Mouse (Mus musculus) CH12.LX (cell line): Measurements from ENCODE around the gene Rhcg.

Source experiments
- CHD2 ChIP-seq: IDR thresholded peaks from 2 replicates; pipeline ENCODE4 v1.6.1; 2011; ENCODE audit warnings: low read length, improper control_type of control experiment
- CTCF ChIP-seq, 2 experiments: IDR thresholded peaks in 1 of 2; conservative IDR thresholded peaks in 1 of 2; 2 replicates each; pipeline ENCODE4 v1.5.1; 2011 to 2012; ENCODE audit warnings: low read depth in 2 of 2, low read length in 2 of 2, improper control_type of control experiment in 1 of 2, inconsistent platforms in 1 of 2, mild to moderate bottlenecking in 1 of 2, moderate library complexity in 1 of 2
- ELF1 ChIP-seq: IDR thresholded peaks from 2 replicates; pipeline ENCODE4 v1.6.1; 2014; ENCODE audit warnings: low read depth, mild to moderate bottlenecking, inconsistent platforms, low read length, improper control_type of control experiment
- EP300 ChIP-seq: IDR thresholded peaks from 2 replicates; pipeline ENCODE4 v1.6.1; 2011; ENCODE audit warnings: low read length, improper control_type of control experiment
- HCFC1 ChIP-seq: IDR thresholded peaks from 2 replicates; pipeline ENCODE4 v1.6.1; 2012; ENCODE audit warnings: low read depth, mild to moderate bottlenecking, inconsistent platforms, low read length, improper control_type of control experiment
- MAZ ChIP-seq: IDR thresholded peaks from 2 replicates; pipeline ENCODE4 v1.6.1; 2012; ENCODE audit warnings: low read depth, mild to moderate bottlenecking, inconsistent platforms, low read length, improper control_type of control experiment, moderate library complexity
- NRF1 ChIP-seq: IDR thresholded peaks from 2 replicates; pipeline ENCODE4 v1.6.1; 2014; ENCODE audit warnings: low read depth, mild to moderate bottlenecking, inconsistent platforms, low read length, improper control_type of control experiment, moderate library complexity
- POLR2A ChIP-seq: IDR thresholded peaks from 2 replicates; pipeline ENCODE4 v1.6.1; 2011; ENCODE audit warnings: low read depth, mild to moderate bottlenecking, improper control_type of control experiment, low read length
- SIN3A ChIP-seq: IDR thresholded peaks from 2 replicates; pipeline ENCODE4 v1.6.1; 2012; ENCODE audit warnings: low read length, improper control_type of control experiment, inconsistent platforms
- TBP ChIP-seq: conservative IDR thresholded peaks from 2 replicates; pipeline ENCODE4 v1.6.1; 2011; ENCODE audit warnings: low read depth, low read length, improper control_type of control experiment
- UBTF ChIP-seq: IDR thresholded peaks from 2 replicates; pipeline ENCODE4 v1.6.1; 2012; ENCODE audit warnings: low read depth, mild to moderate bottlenecking, inconsistent platforms, low read length, improper control_type of control experiment, moderate library complexity
- USF1 ChIP-seq: IDR thresholded peaks from 2 replicates; pipeline ENCODE4 v1.6.1; 2014; ENCODE audit warnings: low read depth, mild to moderate bottlenecking, inconsistent platforms, low read length, improper control_type of control experiment
- ZNF384 ChIP-seq: IDR thresholded peaks from 2 replicates; pipeline ENCODE4 v1.6.1; 2012; ENCODE audit warnings: low read depth, low read length, improper control_type of control experiment, inconsistent platforms

- TF ChIP-seq HCFC1 (no peak), CTCF (conservative IDR thresholded peaks at IDR 0.05 in 1 of 2, IDR thresholded peaks at IDR 0.05 in 1 of 2; ENCODE audit: low read depth in 2 of 2, low read length in 2 of 2) (no peak), SIN3A (no peak), NRF1 (no peak), ELF1 (no peak), ZNF384 (no peak), UBTF (no peak), TBP (no peak), MAZ (no peak), POLR2A (no peak), EP300 (no peak), USF1 (no peak), CHD2 (no peak)
These were observed 14.4 kb upstream of the Rhcg start for GRCm38 (mm10) chr7:79631773-79632348.
